ENCODE assay signal across 16 mouse cellular contexts in the genomic region with DNA sequence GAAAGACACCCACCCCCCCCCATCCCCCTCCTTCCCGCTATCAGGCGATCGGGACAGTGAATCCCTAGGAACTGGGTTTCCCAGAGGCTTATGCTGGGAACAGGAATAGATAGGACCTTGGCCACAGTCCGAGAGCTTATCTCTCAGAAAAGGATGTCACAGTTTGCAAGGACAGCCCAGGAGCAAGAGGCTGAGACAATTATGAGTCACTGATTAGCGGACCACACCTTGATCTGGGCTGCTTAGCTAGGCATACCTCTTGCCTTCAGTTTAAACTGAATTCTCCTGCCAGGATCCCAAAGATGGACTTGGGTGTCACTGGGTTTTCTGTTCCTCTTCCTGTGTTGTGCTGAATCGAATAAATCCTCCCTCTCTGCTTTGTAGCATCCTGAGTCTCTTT. TPM values are rescaled to one million over a fixed set of nuclear protein-coding genes. Genes with fewer than 3 reads are reported as not detected.
DNase-seq lines count a peak whose midpoint lies in the region; ATAC-seq and TF ChIP-seq lines count a peak whose summit lies in the region.
"Had no signal": no experiment of that assay in that cellular context is flagged by ENCODE, and none has a peak within 500 bp of the region (broad histone marks: within the 10 kb centered on the region; RNA-seq: fewer than 3 reads in every experiment).

No protein-coding gene starts in this region.

- no peak for TF ChIP-seq CTCF in liver, postnatal 0 days (IDR thresholded peaks at IDR 0.05; ENCODE audit: low read depth)

- no peaks in the 10 kb centered on the region for H3K27me3 ChIP-seq in heart, embryonic 16.5 days (ENCODE audit: control insufficient read depth, insufficient read depth, low read length)
- no peaks in the 10 kb centered on the region for H3K27me3 ChIP-seq in intestine, embryonic 15.5 days (replicated peaks)
- H3K27me3 ChIP-seq in liver, postnatal 0 days (ENCODE audit: insufficient read depth, low read length), result no peaks in the 10 kb centered on the region
- H3K27me3 ChIP-seq: embryonic facial prominence, embryonic 12.5 days; forebrain, embryonic 12.5 days; liver, embryonic 15.5 days; midbrain, embryonic 12.5 days; neural tube, embryonic 15.5 days had no signal

- 44% methylated on average over 6 of the region's 6 CpGs for WGBS in heart, embryonic 16.5 days
- 80% methylated on average over 6 of the region's 6 CpGs for WGBS in intestine, embryonic 15.5 days
- WGBS in liver, postnatal 0 days (ENCODE audit: insufficient replicate concordance), result 49% methylated on average over 6 of the region's 6 CpGs

- H3K4me2 ChIP-seq in heart, embryonic 16.5 days (ENCODE audit: low read depth, low read length), result no peak overlapping the region
- H3K4me2 ChIP-seq in intestine, embryonic 15.5 days (replicated peaks), result no peak overlapping the region
- H3K4me2 ChIP-seq in liver, postnatal 0 days (ENCODE audit: low read depth, low read length), result no peak overlapping the region
- H3K4me2 ChIP-seq: embryonic facial prominence, embryonic 12.5 days; forebrain, embryonic 12.5 days; heart, embryonic 11.5 days; hindbrain, embryonic 14.5 days; liver, embryonic 15.5 days; midbrain, embryonic 12.5 days; neural tube, embryonic 15.5 days had no signal

- H3K4me3 ChIP-seq in heart, embryonic 16.5 days (ENCODE audit: low read length), result no peak overlapping the region
- no peak overlapping the region for H3K4me3 ChIP-seq in intestine, embryonic 15.5 days (replicated peaks)
- H3K4me3 ChIP-seq in liver, postnatal 0 days (ENCODE audit: low read depth, low read length), result no peak overlapping the region
- H3K4me3 ChIP-seq: embryonic facial prominence, embryonic 12.5 days; forebrain, embryonic 12.5 days; liver, embryonic 15.5 days; midbrain, embryonic 12.5 days; neural tube, embryonic 15.5 days had no signal

- 0 out of 2 replicates have a peak, but pooled peaks have one; percentile 30 for ATAC-seq in heart, embryonic 16.5 days (replicated peaks; ENCODE audit: extremely low read depth, insufficient read depth, low FRiP score)
- ATAC-seq in intestine, embryonic 15.5 days, result peak; percentile 56
- ATAC-seq in liver, postnatal 0 days, result 0 out of 2 replicates have a peak, but pooled peaks have one; percentile 10

- H3K9ac ChIP-seq in heart, embryonic 16.5 days (ENCODE audit: low read length), result no peak overlapping the region
- H3K9ac ChIP-seq in intestine, embryonic 15.5 days, result no peak overlapping the region
- H3K9ac ChIP-seq in liver, postnatal 0 days (replicated peaks), result no peak overlapping the region
- H3K9ac ChIP-seq: embryonic facial prominence, embryonic 12.5 days; forebrain, embryonic 12.5 days; hindbrain, embryonic 14.5 days; liver, embryonic 15.5 days; midbrain, embryonic 12.5 days; neural tube, embryonic 15.5 days had no signal

- no peaks in the 10 kb centered on the region for H3K36me3 ChIP-seq in heart, embryonic 16.5 days (ENCODE audit: control insufficient read depth, insufficient read depth)
- H3K36me3 ChIP-seq in intestine, embryonic 15.5 days, result no peaks in the 10 kb centered on the region
- H3K36me3 ChIP-seq in liver, postnatal 0 days (replicated peaks; ENCODE audit: insufficient read depth, low read length), result no peaks in the 10 kb centered on the region
- H3K36me3 ChIP-seq: embryonic facial prominence, embryonic 12.5 days; forebrain, embryonic 12.5 days; liver, embryonic 15.5 days; midbrain, embryonic 12.5 days; neural tube, embryonic 15.5 days had no signal

- H3K9me3 ChIP-seq in heart, embryonic 16.5 days (replicated peaks; ENCODE audit: control insufficient read depth, low read length), result no peaks in the 10 kb centered on the region
- no peaks in the 10 kb centered on the region for H3K9me3 ChIP-seq in intestine, embryonic 15.5 days
- H3K9me3 ChIP-seq in liver, postnatal 0 days (ENCODE audit: low read length), result no peaks in the 10 kb centered on the region
- H3K9me3 ChIP-seq: embryonic facial prominence, embryonic 12.5 days; forebrain, embryonic 12.5 days; liver, embryonic 15.5 days; midbrain, embryonic 12.5 days; neural tube, embryonic 15.5 days had no signal

- intact Hi-C loops in heart, postnatal 10 days (cut with DNase I), result loop anchor here (2.0 kb wide), 1 partner anchor 414 kb away; no protein-coding TSS in a partner anchor

- 0 out of 2 replicates have a peak, but pooled peaks cover 3% of the 10 kb centered on the region for H3K4me1 ChIP-seq in heart, embryonic 16.5 days (ENCODE audit: control insufficient read depth, insufficient read depth, low read length)
- H3K4me1 ChIP-seq in intestine, embryonic 15.5 days (replicated peaks), result no peaks in the 10 kb centered on the region
- no peaks in the 10 kb centered on the region for H3K4me1 ChIP-seq in liver, postnatal 0 days (ENCODE audit: insufficient read depth)
- H3K4me1 ChIP-seq: embryonic facial prominence, embryonic 12.5 days; forebrain, embryonic 12.5 days; neural tube, embryonic 15.5 days had no signal

- peak; percentile 60 for DNase-seq in adrenal gland, adult 2 months
- no peak for DNase-seq in adrenal gland, postnatal 4 days (ENCODE audit: low spot score in 2 of 2)
- DNase-seq in heart, postnatal 10 days, result no peak
- DNase-seq in liver, postnatal 0 days, result no peak
- DNase-seq in right cerebral cortex, postnatal 36 days (ENCODE audit: low spot score in 2 of 2), result no peak
- DNase-seq in B cell, adult 2 months, result no peak
- DNase-seq: layer of hippocampus, postnatal 36 days had no signal

- no peak overlapping the region for H3K27ac ChIP-seq in heart, embryonic 16.5 days (ENCODE audit: low read length)
- no peak overlapping the region for H3K27ac ChIP-seq in intestine, embryonic 15.5 days
- no peak overlapping the region for H3K27ac ChIP-seq in liver, postnatal 0 days (ENCODE audit: low read depth)
- H3K27ac ChIP-seq: embryonic facial prominence, embryonic 12.5 days; forebrain, embryonic 12.5 days; hindbrain, embryonic 14.5 days; liver, embryonic 15.5 days; midbrain, embryonic 12.5 days; neural tube, embryonic 15.5 days had no signal

- TF ChIP-seq EP300 in liver, postnatal 0 days (IDR thresholded peaks at IDR 0.05; ENCODE audit: low read depth), result no peak

RNA-seq across cellular contexts. Expression of gene Lysmd4, which starts 6.0 kb away (rescaled TPM):
- total RNA-seq in adrenal gland, adult 2 months (2021), result 1 to 10 TPM; 9.1 to 9.7 TPM
- polyA plus RNA-seq in adrenal gland, adult 2 months (2012; rRNA removed), result 6.8 and 8.0 TPM in 2 replicates
- 10 to 100 TPM; 13.8 to 16.9 TPM for total RNA-seq in adrenal gland, postnatal 4 days (2021)
- 15.7 and 15.8 TPM in 2 replicates for polyA plus RNA-seq in heart, embryonic 16.5 days (2015; fragmentation: Nextera tagmentation; extraction: Ambion mirVana)
- 10 to 100 TPM; 15.5 to 17.7 TPM for total RNA-seq in heart, postnatal 10 days (2021)
- 11.1 and 12.5 TPM in 2 replicates for polyA plus RNA-seq in intestine, embryonic 15.5 days (2015; fragmentation: Nextera tagmentation; extraction: Ambion mirVana)
- 3.6 and 4.2 TPM in 2 replicates for polyA plus RNA-seq in liver, postnatal 0 days (2015; fragmentation: Nextera tagmentation; extraction: Ambion mirVana)
